Mouse (Mus musculus) colon, adult 2 months (tissue): ENCODE measurements around the gene Ankrd9. TPM values are rescaled to one million over a fixed set of nuclear protein-coding genes. Genes with fewer than 3 reads are reported as not detected.

Experiments
- polyA plus RNA-seq: library from polyadenylated mRNA; depleted of rRNA; stranded (reverse); fragments of >200 nt; gene quantifications from 2 replicates; pipeline ENCODE4 v1.2.3, GENCODE M21; 2012; rRNA removed

Gene Ankrd9
- 137 and 138 TPM in 2 replicates for polyA plus RNA-seq

DNA sequence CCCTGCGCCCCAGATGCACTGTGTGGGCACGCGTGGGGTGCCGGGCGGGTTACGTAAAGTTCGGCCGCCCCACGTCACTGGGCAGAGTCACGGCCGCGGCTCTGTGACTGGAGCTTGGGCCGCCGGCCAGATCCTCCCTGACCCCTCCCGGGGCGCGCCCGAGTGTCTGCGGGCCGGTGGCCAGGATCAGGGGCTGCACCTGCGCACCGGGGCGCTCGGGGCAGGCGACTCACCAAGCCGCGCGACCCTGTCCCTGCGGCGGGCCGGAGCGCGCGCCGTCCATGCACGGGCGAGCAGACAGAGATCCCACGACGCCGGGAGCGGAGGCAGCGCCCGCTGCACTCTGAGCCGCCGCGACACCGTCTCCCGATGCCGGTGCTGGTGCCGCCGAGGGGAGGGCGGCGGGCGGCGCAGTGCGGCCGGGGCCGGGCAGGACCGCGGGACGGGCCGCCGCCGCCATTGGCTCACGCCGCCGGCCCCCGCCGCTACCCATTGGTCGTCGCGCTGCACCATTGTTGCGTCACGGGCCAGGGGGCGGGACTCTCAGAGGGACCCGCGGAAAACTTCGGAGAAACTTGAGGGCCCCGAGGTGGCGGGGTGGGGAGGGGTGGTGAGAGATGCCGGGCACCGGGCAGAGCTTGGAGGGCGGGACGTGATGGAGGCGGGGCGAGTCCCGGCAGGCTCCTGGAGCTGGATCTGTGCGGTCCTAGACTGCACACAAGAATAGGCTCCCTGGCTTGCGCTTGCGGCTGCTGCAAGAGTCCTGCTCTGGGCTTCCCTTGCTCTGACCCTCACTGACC is at the start of gene Ankrd9:
Ankrd9 (minus strand) TSS at position 434 of the 800 bp plus-strand sequence.

Other genes with a start within 250 kb of the Ankrd9 start
- 16.6 and 17.3 TPM in 2 replicates for gene Wdr20, start 241.1 kb downstream of the Ankrd9 start, polyA plus RNA-seq
- 1.0 and 1.3 TPM in 2 replicates for gene Mok, start 138.1 kb downstream of the Ankrd9 start, polyA plus RNA-seq
- gene Zfp839, start 128.8 kb downstream of the Ankrd9 start, polyA plus RNA-seq, result 6.0 and 6.4 TPM in 2 replicates
- gene Cinp, start 89.9 kb downstream of the Ankrd9 start, polyA plus RNA-seq, result 28.1 and 39.1 TPM in 2 replicates
- 5.7 and 6.0 TPM in 2 replicates for gene Tecpr2, start 89.8 kb downstream of the Ankrd9 start, polyA plus RNA-seq
- 11.4 and 12.5 TPM in 2 replicates for gene Rcor1, start 60.3 kb upstream of the Ankrd9 start, polyA plus RNA-seq
- gene Traf3, start 187.3 kb upstream of the Ankrd9 start, polyA plus RNA-seq, result 18.6 and 19.4 TPM in 2 replicates
- not detected in 2 replicates for gene 4930595D18Rik, start 205.5 kb upstream of the Ankrd9 start, polyA plus RNA-seq